Mouse (Mus musculus) heart, embryonic 13.5 days (tissue): ENCODE results near the gene Zfp445. TPM values are rescaled to one million over a fixed set of nuclear protein-coding genes. Genes with fewer than 3 reads are reported as not detected.

Experiments used
- ATAC-seq: fragments of 200-750 bp; cut with Nextera tagmentation; 2 replicates; pipeline ENCODE4 v1.8.0; 2017; ENCODE audit warnings: moderate TSS enrichment; ENCODE audit not compliant: insufficient number of reproducible peaks, low FRiP score, low TSS enrichment; ENCODE audit errors: extremely low read depth
- H3K27ac ChIP-seq: fragments of 300-500 bp; sonication (generic); replicated peaks from 2 replicates; pipeline ENCODE4 v1.5.1; 2015; ENCODE audit warnings: moderate library complexity, mild to moderate bottlenecking, inconsistent platforms
- H3K27me3 ChIP-seq: fragments of 300-500 bp; sonication (generic); replicated peaks from 2 replicates; pipeline ENCODE4 v1.6.1; 2015; ENCODE audit warnings: mild to moderate bottlenecking, inconsistent platforms
- H3K36me3 ChIP-seq: fragments of 300-500 bp; sonication (generic); 2 replicates; pipeline ENCODE4 v1.6.1; 2015; ENCODE audit warnings: mild to moderate bottlenecking, inconsistent platforms
- H3K4me1 ChIP-seq: fragments of 300-500 bp; sonication (generic); 2 replicates; pipeline ENCODE4 v1.6.1; 2015; ENCODE audit warnings: inconsistent platforms
- H3K4me2 ChIP-seq: fragments of 300-500 bp; sonication (generic); 2 replicates; pipeline ENCODE4 v1.6.1; 2015; ENCODE audit warnings: inconsistent platforms, mild to moderate bottlenecking, moderate library complexity
- H3K4me3 ChIP-seq: fragments of 300-500 bp; sonication (generic); 2 replicates; pipeline ENCODE4 v1.5.1; 2015; ENCODE audit warnings: moderate library complexity, mild to moderate bottlenecking, inconsistent platforms
- H3K9ac ChIP-seq: fragments of 300-500 bp; sonication (generic); 2 replicates; pipeline ENCODE4 v1.6.1; 2015; ENCODE audit warnings: inconsistent platforms, mild to moderate bottlenecking, moderate library complexity
- H3K9me3 ChIP-seq: fragments of 300-500 bp; sonication (generic); 2 replicates; pipeline ENCODE4 v1.6.1; 2016; ENCODE audit warnings: inconsistent platforms
- WGBS: fragments of 180-500 bp; shearing (Covaris S2); methylation state at CpG from one replicate; pipeline ENCODE4 v1.1.7; 2015; ENCODE audit warnings: mixed read lengths; 5-methylcytosine and 5-hydroxymethylcytosine counted together
- polyA plus RNA-seq: library from polyadenylated mRNA; unstranded; fragments of >200 nt; fragmentation: Nextera tagmentation; extraction: Ambion mirVana; gene quantifications from 2 replicates; pipeline ENCODE4 v1.2.1, GENCODE M21; 2015

The Zfp445 gene
- polyA plus RNA-seq, 1 experiment from 2014 or later = 33.7 TPM

DNA sequence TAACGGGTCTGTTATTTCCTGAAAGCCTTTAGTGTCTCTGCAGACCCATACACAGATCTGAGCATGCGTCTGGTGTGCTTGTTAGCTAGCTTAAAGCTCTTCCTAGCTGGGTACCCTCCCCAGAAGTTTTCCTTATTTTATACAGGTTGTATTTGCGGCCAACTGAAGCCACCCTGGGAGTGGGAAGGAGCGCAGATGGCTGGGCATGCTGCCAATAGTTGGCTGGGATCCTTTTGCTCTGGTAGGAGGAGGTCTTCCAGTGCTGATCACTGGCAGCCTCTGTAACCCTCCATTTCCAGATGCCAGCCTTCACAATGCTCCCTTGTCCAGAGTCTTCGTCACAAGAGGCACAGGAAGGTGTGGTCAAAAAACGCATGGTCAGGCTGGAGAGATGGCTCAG is 29.0 kb downstream of the Zfp445 start:
- Histone ChIP-seq H3K9me3 (no peaks in the 10 kb centered on the region), H3K27ac (peak overlapping the region; percentile 43; the same call in 1 of the 2 replicates), H3K4me3 (no peak overlapping the region), H3K27me3 (no peaks in the 10 kb centered on the region), H3K9ac (no peak overlapping the region), H3K36me3 (peaks cover 21% of the 10 kb centered on the region), H3K4me1 (peaks cover 22% of the 10 kb centered on the region), H3K4me2 (no peak overlapping the region)
- ATAC-seq = no peak
- 40% methylated on average over 6 of the region's 6 CpGs for WGBS

DNA sequence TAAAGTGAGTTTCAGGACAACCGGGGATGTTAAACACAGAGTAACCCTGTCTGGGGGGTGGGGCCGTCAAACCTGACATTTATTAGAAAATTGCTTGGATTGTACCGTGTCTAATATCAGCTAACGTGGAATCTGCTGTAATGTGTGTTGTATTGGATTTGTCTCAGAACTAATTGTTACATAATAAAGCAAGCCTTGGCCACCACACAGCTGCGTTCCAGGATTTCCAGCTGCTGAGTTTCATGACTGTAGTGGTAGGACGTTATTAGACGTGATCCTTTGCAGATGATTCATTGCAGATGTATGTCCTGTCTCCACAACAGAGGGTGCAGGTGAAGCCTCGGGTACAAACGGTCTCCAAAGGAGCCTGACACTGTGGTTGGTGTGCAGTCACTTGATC is 29.7 kb downstream of the Zfp445 start:
- 79% methylated on average over 9 of the region's 9 CpGs for WGBS
- no peak overlapping the region for H3K4me3 ChIP-seq
- H3K4me1 ChIP-seq = peaks cover 22% of the 10 kb centered on the region
- no peak for ATAC-seq
- H3K36me3 ChIP-seq = peaks cover 21% of the 10 kb centered on the region
- H3K9ac ChIP-seq = no peak overlapping the region
- no peak overlapping the region for H3K4me2 ChIP-seq
- H3K9me3 ChIP-seq = no peaks in the 10 kb centered on the region
- no peaks in the 10 kb centered on the region for H3K27me3 ChIP-seq
- H3K27ac ChIP-seq = no peak overlapping the region

DNA sequence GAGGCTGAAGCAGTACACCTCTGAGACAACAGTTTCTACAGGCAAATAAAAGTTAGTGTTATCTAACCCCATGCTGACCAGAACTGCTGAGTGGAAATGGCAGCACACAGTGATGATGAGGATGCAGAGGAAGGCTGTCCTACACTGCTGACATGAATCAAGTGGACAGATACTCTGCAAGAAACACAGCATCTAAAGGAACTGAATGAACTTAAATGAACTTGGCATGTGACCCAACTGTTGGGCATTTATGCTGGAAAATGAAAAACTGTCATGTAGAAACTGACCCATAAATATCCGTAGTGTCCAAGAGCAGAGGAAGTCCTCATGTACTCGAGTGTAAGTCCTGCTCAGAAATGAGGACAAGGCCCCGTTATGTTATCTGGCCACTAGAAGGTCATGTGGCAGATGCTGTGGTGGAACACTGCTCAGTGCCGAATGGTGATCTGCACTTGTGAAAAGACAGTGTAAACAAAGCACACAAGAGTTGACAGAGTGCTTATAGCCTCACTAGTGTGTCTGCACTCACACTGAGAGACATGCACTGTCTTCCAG is 35.9 kb downstream of the Zfp445 start:
- WGBS = 55% methylated on average over 4 of the region's 4 CpGs
- H3K27me3 ChIP-seq = no peaks in the 10 kb centered on the region
- H3K27ac ChIP-seq = no peak overlapping the region
- H3K4me2 ChIP-seq = no peak overlapping the region
- peaks cover 61% of the 10 kb centered on the region for H3K36me3 ChIP-seq
- no peaks in the 10 kb centered on the region for H3K4me1 ChIP-seq
- no peak overlapping the region for H3K4me3 ChIP-seq
- no peak for ATAC-seq
- no peaks in the 10 kb centered on the region for H3K9me3 ChIP-seq
- no peak overlapping the region for H3K9ac ChIP-seq

DNA sequence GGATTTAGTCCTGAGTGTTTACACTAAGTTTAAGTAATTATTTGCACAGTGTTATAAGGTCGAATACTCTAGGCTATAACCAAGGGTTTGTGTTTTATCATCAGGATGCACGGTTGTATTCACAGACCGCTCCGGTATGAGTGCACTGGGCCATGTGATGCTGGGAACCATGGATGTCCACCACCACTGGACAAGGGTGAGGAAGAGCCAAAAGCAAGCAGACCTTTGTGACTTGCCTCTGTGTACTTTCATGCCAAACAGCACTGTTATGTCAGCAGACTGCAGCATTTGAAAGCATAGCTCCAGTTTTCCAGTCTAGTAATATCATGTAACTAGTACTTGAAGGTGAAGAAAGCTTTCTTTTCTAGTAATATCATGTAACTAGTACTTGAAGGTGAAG is 39.1 kb downstream of the Zfp445 start:
- H3K27ac ChIP-seq = no peak overlapping the region
- WGBS = 89% methylated on average over 4 of the region's 4 CpGs
- H3K9me3 ChIP-seq = no peaks in the 10 kb centered on the region
- H3K27me3 ChIP-seq = no peaks in the 10 kb centered on the region
- no peak overlapping the region for H3K9ac ChIP-seq
- no peaks in the 10 kb centered on the region for H3K4me1 ChIP-seq
- H3K4me3 ChIP-seq = no peak overlapping the region
- no peak for ATAC-seq
- no peak overlapping the region for H3K4me2 ChIP-seq
- H3K36me3 ChIP-seq = peaks cover 65% of the 10 kb centered on the region

DNA sequence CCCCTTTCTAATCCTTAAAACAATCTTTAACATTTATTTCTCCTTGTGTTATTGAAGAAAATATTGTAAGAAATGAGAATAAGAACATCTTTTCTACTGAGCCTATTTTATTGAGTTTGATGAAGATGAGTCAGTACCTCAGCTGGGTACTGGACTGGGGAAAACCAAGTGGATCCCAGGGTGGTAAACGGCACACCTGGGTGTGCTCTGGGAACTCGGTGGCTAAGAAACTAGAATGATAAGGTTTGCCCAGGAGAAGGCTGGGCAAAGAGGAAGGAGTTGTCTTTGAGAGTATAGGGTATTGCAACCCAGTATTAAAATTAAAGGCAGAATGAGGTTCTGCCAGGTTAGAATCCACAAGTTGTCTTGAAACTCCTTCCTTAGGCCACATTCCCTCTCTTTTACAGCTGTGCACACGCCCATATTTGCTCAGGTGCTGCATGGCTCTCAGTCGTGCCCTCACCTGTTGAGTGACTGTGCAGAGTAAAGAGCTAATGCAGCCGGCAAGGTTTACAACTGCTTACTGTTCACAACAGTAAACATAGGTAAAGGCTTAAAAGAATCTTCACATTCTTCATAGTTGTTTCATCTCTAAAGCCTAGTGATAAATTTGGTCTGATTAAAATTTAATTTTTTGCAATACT is 42.3 kb downstream of the Zfp445 start:
- Histone ChIP-seq H3K9me3 (no peaks in the 10 kb centered on the region), H3K36me3 (peaks cover 72% of the 10 kb centered on the region), H3K27ac (no peak overlapping the region), H3K27me3 (no peaks in the 10 kb centered on the region), H3K9ac (no peak overlapping the region), H3K4me3 (no peak overlapping the region), H3K4me1 (no peaks in the 10 kb centered on the region), H3K4me2 (no peak overlapping the region)
- 78% methylated on average over 5 of the region's 5 CpGs for WGBS
- no peak for ATAC-seq

DNA sequence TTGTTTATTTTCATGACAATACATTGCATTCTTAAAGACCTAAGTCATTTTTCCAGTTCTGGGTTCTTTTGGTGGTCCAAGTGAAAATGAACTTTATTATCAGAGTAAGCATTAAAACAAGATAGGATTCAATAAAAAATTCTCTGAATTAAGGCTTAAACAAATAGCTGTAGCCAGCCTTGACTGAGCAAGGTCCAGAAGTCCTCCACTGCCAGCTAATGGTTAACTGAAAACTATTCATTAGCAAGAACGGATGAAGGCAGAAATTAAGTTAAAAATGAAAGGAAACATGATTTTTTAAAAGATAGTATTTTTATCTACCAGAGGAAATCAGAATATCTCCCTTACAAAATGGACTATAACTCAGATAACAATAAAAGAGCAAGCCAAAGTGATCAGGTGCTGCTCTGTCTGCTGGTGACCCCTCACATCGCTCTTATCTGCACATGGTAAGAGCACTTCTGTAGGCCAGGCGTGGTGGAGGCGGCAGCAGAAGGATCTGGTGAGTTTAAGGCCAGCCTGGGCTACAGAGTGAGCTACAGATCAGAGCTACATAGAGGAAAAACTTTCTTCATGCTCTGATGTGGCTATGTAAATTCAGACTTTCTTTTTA is 50.5 kb downstream of the Zfp445 start:
- H3K4me2 ChIP-seq = no peak overlapping the region
- H3K36me3 ChIP-seq = peaks cover 46% of the 10 kb centered on the region
- 52% methylated on average over 4 of the region's 4 CpGs for WGBS
- no peak for ATAC-seq
- H3K27ac ChIP-seq = no peak overlapping the region
- H3K9ac ChIP-seq = no peak overlapping the region
- H3K27me3 ChIP-seq = no peaks in the 10 kb centered on the region
- peaks cover 8% of the 10 kb centered on the region for H3K4me1 ChIP-seq
- no peak overlapping the region for H3K4me3 ChIP-seq
- H3K9me3 ChIP-seq = no peaks in the 10 kb centered on the region

DNA sequence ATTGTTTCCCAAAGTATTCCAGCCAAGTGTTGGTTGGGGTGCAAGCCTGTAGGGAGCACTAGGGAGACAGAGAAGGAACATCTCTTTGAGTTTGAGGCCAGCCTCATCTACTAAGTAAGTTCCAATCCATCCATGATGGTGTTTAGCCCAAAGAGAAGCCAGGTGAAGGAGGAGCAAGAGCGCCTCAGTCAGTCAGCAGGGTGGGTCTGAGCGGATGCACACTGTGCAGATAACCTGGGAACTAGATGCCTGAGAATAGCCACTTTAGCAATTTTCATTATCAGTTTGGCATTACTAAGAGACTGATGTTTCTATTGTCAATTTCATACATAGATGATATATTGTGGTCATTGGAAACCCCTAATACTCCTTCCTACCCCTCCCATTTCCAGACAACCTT is 51.0 kb downstream of the Zfp445 start:
- Histone ChIP-seq H3K4me2 (no peak overlapping the region), H3K9me3 (no peaks in the 10 kb centered on the region), H3K27me3 (no peaks in the 10 kb centered on the region), H3K27ac (no peak overlapping the region), H3K4me3 (no peak overlapping the region), H3K36me3 (peaks cover 41% of the 10 kb centered on the region), H3K9ac (no peak overlapping the region), H3K4me1 (peaks cover 14% of the 10 kb centered on the region)
- 82% methylated on average over 2 of the region's 2 CpGs for WGBS
- no peak for ATAC-seq

DNA sequence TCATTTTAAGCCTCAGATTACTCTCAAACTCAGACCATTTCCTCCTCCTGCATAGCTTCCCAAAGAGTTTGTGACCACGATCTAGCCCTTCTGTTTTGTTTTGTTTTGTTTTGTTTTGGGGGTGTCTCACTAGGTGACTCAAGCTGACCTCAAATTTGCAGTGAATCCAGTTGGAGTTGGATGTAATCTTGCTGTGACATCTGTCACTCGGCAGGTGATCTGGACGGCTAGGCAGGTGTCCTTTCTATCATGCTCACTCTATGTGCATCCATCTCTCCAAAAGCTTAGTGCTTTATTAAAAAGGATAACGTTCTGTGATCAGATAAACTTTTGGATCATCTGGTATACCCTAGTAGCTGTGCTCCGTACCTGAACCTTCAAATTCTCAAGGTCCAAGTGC is 53.4 kb downstream of the Zfp445 start:
- H3K36me3 ChIP-seq = peaks cover 31% of the 10 kb centered on the region
- 79% methylated on average over 5 of the region's 5 CpGs for WGBS
- H3K4me1 ChIP-seq = peaks cover 25% of the 10 kb centered on the region
- no peaks in the 10 kb centered on the region for H3K9me3 ChIP-seq
- no peak for ATAC-seq
- H3K4me2 ChIP-seq = no peak overlapping the region
- H3K27ac ChIP-seq = no peak overlapping the region
- no peak overlapping the region for H3K9ac ChIP-seq
- no peaks in the 10 kb centered on the region for H3K27me3 ChIP-seq
- no peak overlapping the region for H3K4me3 ChIP-seq

DNA sequence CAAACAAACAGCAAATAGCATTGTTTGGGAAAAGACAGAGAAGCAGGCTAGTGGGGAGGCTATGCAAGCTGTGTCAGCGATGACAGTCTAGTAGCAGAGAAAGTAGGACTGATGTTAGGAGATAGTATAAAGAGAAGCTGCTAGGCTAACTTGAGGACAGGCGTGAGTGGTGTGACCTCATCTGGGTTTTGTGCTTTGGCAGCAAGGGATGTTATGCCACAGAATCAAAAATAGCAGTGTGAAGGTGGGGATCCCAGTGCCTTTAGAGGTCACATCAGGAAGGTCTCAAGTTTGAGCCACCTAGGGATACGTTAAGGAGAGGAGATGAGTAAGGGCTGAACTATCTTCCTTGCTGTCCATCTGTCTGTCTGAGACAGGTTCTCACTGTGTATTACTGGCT is 55.6 kb downstream of the Zfp445 start:
- H3K9ac ChIP-seq = 0 out of 2 replicates have a peak overlapping the region, but pooled peaks have one; percentile 17
- no peak overlapping the region for H3K4me3 ChIP-seq
- H3K9me3 ChIP-seq = no peaks in the 10 kb centered on the region
- ATAC-seq = no peak
- H3K4me2 ChIP-seq = no peak overlapping the region
- H3K36me3 ChIP-seq = peaks cover 21% of the 10 kb centered on the region
- 52% methylated on average over 3 of the region's 3 CpGs for WGBS
- no peaks in the 10 kb centered on the region for H3K27me3 ChIP-seq
- H3K4me1 ChIP-seq = peaks cover 37% of the 10 kb centered on the region
- no peak overlapping the region for H3K27ac ChIP-seq

DNA sequence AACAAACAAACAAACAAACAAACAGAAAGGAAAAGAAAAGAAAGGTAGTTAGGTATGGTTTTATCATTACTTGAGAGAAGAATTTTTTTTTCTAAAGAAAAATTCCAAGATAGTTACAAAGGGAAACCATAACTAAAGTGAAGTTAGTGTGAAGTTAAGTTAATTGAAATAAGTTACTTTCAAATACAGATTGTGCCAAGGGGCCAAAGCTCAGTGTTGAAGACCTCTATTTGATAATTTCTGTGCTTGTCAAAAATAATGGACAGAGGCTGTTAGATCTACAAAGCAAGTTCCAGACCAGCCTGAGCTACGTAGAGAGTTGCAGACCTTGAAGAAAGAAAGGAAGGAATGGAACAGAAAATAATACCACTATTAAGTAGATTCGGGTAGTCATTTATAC is 58.6 kb downstream of the Zfp445 start:
- no peak overlapping the region for H3K27ac ChIP-seq
- peaks cover 37% of the 10 kb centered on the region for H3K4me1 ChIP-seq
- peaks cover 2% of the 10 kb centered on the region; the same call in 1 of the 2 replicates for H3K36me3 ChIP-seq
- no peaks in the 10 kb centered on the region for H3K9me3 ChIP-seq
- no peak overlapping the region for H3K9ac ChIP-seq
- H3K4me2 ChIP-seq = no peak overlapping the region
- H3K4me3 ChIP-seq = no peak overlapping the region
- 82% methylated on average over 2 of the region's 2 CpGs for WGBS
- no peak for ATAC-seq
- H3K27me3 ChIP-seq = 0 out of 2 replicates have a peak, but pooled peaks cover 3% of the 10 kb centered on the region

DNA sequence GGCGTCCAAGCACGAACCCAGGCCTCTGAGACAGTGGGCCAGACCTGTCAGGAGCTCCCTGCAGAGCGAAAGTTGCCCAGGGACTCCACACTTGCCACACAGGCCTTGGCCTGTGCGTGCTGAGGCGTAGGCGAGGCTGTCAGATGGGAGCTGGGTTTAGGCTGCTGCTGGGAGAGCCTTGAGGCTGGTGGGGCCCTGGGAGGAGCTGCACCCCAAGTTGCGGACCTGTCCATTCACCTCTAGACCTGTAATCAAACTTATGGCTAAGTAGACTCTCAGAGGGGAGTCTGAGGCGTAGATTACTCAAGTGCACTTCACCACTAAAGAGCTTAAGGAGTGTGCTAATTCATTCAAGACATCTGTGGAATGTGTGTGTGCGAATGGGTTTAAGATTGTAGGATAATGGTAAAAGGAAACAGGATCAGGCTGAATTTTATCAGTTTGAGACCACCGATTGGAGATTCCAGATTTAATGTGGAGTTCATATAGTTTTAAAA is 59.9 kb downstream of the Zfp445 start:
- ATAC-seq = no peak
- peak overlapping the region; percentile 88 for H3K27ac ChIP-seq
- 4% methylated on average over 10 of the region's 10 CpGs for WGBS
- H3K4me1 ChIP-seq = peaks cover 35% of the 10 kb centered on the region
- H3K4me3 ChIP-seq = peak overlapping the region; percentile 61
- H3K4me2 ChIP-seq = peak overlapping the region; percentile 89
- H3K36me3 ChIP-seq = no peaks in the 10 kb centered on the region
- no peaks in the 10 kb centered on the region for H3K9me3 ChIP-seq
- peak overlapping the region; percentile 90 for H3K9ac ChIP-seq
- 0 out of 2 replicates have a peak, but pooled peaks cover 3% of the 10 kb centered on the region for H3K27me3 ChIP-seq
